Mouse (Mus musculus) limb, embryonic 10.5 days (tissue): Measurements from ENCODE around the gene Lactb. TPM values are rescaled to one million over a fixed set of nuclear protein-coding genes. Genes with fewer than 3 reads are reported as not detected.
"Not testable (repeated sequence)": the region's sequence is repeated elsewhere in the genome, so short reads cannot be mapped to it uniquely, and the experiment has no call there.

ENCODE experiments used
- DNase-seq: peaks from one replicate; pipeline ENCODE4 v3.0.0-alpha.2; 2017; ENCODE audit warnings: low spot score
- H3K27ac ChIP-seq: fragments of 300-500 bp; sonication (generic); 2 replicates; pipeline ENCODE4 v1.5.1; 2016; ENCODE audit warnings: mild to moderate bottlenecking
- H3K27me3 ChIP-seq: fragments of 300-500 bp; sonication (generic); 2 replicates; pipeline ENCODE4 v1.6.1; 2016; ENCODE audit warnings: low read depth, mild to moderate bottlenecking; ENCODE audit not compliant: poor library complexity, severe bottlenecking
- H3K36me3 ChIP-seq: fragments of 300-500 bp; sonication (generic); 2 replicates; pipeline ENCODE4 v1.6.1; 2016; ENCODE audit warnings: mild to moderate bottlenecking, moderate library complexity
- H3K4me1 ChIP-seq: fragments of 300-500 bp; sonication (generic); 2 replicates; pipeline ENCODE4 v1.6.1; 2016
- H3K4me3 ChIP-seq: fragments of 300-500 bp; sonication (generic); 2 replicates; pipeline ENCODE4 v1.5.1; 2016; ENCODE audit warnings: mild to moderate bottlenecking, moderate library complexity
- H3K9me3 ChIP-seq: fragments of 300-500 bp; sonication (generic); replicated peaks from 2 replicates; pipeline ENCODE4 v1.6.1; 2016; ENCODE audit warnings: mild to moderate bottlenecking
- WGBS: fragments of 180-500 bp; shearing (Covaris S2); methylation state at CpG from one replicate; pipeline ENCODE4 v1.1.7; 2016; 5-methylcytosine and 5-hydroxymethylcytosine counted together
- polyA plus RNA-seq: library from polyadenylated mRNA; unstranded; fragments of >200 nt; fragmentation: Nextera tagmentation; extraction: Ambion mirVana; gene quantifications from 2 replicates; pipeline ENCODE4 v1.2.1, GENCODE M21; 2016

Gene Lactb
- polyA plus RNA-seq, 1 experiment from 2014 or later = 9.3 TPM

DNA sequence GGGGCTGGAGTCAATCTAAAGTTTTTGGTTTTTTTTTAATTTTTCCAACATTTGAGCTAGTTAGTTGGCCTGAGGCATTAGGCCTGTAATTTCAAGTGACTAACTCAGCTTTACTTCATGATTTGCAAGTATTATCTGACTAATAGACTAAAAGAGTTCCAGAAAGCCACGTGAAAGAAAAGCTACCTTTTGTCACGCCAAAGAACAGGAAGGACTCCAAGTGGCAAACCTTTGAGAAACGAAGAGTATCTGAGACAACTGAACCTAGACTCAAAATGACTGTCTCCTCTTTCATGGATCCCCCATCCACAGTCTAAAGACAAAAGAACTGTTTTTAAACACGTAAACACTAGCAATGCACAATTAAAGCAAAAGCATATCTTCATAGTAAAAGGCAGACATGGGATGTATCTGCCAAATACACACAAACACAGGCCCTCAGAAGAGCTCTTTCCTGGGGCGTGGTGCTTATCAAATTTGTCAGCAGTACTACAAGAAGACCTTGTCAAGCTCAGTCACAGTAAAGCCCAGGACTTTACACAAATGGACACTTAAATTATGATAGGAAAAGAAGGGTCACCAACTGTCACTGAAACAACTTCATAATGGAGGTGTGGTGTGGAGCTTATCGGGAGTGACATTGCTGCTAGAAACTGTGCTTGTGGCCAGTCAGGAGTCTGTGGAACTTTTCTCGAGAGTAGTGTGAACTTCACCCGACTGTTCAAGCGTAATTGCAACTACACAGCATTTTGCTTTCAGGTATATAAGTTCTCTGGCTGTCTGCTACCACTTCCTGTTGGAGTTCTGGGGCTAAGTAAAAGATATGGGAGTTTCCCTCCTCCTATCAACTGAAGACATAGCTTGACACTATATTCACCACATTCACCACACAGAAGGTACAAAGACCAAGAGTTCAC is 59.2 kb downstream of the Lactb start:
- Histone ChIP-seq H3K4me1 (peaks cover 27% of the 10 kb centered on the region), H3K9me3 (no peaks in the 10 kb centered on the region), H3K4me3 (no peak overlapping the region), H3K27ac (no peak overlapping the region), H3K36me3 (peaks cover 5% of the 10 kb centered on the region; the same call in 1 of the 2 replicates), H3K27me3 (no peaks in the 10 kb centered on the region)
- WGBS = 89% methylated on average over 9 of the region's 9 CpGs
- DNase-seq = no peak

DNA sequence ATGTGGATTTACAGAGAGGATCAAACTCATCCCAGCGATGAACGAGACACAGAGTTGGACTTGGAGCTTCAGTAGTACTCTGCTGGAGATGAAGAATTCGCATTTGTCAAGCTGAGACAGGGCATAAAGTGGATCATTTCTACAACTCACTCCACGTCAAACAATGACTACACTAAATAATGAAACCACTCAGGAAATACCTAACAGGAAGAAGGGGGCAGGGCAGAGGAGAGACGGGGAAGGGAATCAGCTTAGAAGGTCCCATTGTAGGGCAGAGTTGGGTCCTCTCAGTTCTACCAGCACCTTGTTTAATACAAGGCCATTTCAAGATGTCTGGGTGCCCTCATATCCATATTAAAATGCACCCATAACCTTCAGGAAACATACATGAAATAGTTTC is 59.9 kb downstream of the Lactb start:
- Histone ChIP-seq H3K4me3 (no peak overlapping the region), H3K27ac (no peak overlapping the region), H3K27me3 (no peaks in the 10 kb centered on the region), H3K36me3 (peaks cover 5% of the 10 kb centered on the region; the same call in 1 of the 2 replicates), H3K9me3 (no peaks in the 10 kb centered on the region), H3K4me1 (peaks cover 22% of the 10 kb centered on the region)
- no peak for DNase-seq
- WGBS = 89% methylated on average over 5 of the region's 5 CpGs

DNA sequence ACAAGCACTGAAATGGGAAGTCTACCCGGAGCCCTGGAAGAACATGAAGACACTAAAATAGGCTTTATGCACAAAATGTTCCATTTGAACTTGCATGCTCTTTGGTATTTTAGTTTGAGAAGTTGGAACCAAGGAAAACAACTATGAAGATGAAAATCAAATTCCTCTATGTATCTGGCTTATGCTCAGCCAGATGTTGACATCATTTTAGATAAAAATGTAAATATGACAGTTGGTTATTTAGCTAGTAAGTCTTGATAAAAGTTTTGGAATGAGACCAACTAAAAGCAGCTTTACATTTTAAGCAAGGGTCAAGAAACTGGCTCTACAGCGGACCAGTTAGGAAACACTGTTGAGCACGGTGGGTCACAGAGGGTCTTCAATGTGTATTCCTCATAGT is 60.7 kb downstream of the Lactb start:
- H3K27me3 ChIP-seq = no peaks in the 10 kb centered on the region
- H3K4me3 ChIP-seq = no peak overlapping the region
- peaks cover 5% of the 10 kb centered on the region; the same call in 1 of the 2 replicates for H3K36me3 ChIP-seq
- DNase-seq = no peak
- H3K9me3 ChIP-seq = no peaks in the 10 kb centered on the region
- WGBS = 95% methylated on average over 3 of the region's 3 CpGs
- peaks cover 19% of the 10 kb centered on the region for H3K4me1 ChIP-seq
- H3K27ac ChIP-seq = no peak overlapping the region

DNA sequence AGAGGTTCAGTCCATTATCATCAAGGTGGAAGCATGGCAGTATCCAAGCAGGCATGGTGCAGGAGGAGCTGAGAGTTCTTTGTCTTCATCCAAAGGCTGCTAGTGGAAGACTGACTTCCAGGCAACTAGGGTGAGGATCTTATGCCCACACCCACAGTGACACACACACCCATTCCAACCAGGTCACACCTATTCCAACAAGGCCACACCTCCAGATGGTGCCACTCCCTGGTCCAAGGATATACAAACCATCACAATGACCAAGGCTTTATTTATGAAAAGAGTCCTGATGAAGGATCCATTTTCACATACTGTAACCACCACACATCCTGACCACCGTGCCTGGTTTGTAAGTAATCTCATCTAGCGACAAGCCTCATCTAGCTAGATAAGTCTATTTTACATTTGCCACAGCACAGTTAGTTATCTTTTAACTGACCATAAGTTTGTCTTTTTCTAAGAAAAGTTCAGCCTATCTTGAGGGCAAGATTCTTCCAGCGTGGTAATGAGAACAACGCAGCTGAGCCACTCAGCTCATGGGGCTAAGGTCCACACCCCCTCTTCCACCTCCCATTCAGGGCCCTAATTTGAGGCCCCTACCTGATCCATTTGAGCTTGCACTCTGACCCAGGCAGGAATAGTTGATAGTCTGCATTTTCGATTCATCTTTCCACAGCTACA is 61.9 kb downstream of the Lactb start:
- not testable (repeated sequence) for DNase-seq, H3K36me3 ChIP-seq, H3K27ac ChIP-seq, H3K9me3 ChIP-seq, H3K27me3 ChIP-seq, H3K4me3 ChIP-seq
- peaks cover 14% of the 10 kb centered on the region for H3K4me1 ChIP-seq
- WGBS = 92% methylated on average over 5 of the region's 5 CpGs

DNA sequence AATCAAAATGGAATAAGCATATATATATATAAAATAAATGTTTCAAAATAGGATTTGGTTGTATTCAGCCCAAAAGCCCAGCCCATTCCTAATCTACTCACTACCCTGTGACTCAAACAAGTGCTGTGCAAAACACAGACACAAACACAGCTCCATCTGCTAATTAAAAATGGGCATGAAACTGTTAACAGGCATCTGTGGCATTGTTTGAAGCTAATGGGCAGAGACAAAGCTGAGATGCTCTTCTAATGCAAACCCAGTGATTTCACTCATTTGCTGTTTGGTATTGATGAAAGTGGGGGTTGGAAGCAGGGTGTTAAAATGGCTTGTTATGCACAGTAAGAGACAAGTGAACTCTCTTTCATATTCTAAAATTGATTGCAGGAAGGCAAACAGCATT is 63.0 kb downstream of the Lactb start:
- H3K4me1 ChIP-seq = peaks cover 9% of the 10 kb centered on the region; the same call in 1 of the 2 replicates
- no peaks in the 10 kb centered on the region for H3K27me3 ChIP-seq
- no peak overlapping the region for H3K4me3 ChIP-seq
- no peak overlapping the region for H3K27ac ChIP-seq
- no peaks in the 10 kb centered on the region for H3K9me3 ChIP-seq
- peaks cover 5% of the 10 kb centered on the region; the same call in 1 of the 2 replicates for H3K36me3 ChIP-seq
- no peak for DNase-seq

DNA sequence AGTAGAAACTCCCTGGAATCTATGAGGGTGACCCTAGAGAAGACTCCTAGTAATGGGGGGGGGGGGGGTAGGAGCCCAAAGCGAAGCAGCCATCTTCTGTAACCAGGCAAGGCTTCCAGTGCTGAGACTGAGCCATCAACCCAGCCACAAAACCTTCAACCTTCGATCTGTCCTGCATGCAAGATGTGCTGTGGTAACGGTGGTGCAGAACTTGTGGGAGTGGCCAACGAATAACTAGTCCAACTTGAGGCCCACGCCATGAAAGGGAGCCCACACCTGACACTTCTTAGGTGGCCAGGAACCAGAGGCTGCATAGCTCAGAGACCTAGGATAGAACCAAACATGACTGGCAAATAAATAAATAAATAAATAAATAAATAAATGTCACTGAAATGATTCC is 64.6 kb downstream of the Lactb start:
- Histone ChIP-seq H3K9me3 (no peaks in the 10 kb centered on the region), H3K4me1 (peaks cover 24% of the 10 kb centered on the region), H3K27me3 (no peaks in the 10 kb centered on the region), H3K27ac (no peak overlapping the region), H3K4me3 (no peak overlapping the region), H3K36me3 (peaks cover 5% of the 10 kb centered on the region; the same call in 1 of the 2 replicates)
- WGBS = 93% methylated on average over 5 of the region's 5 CpGs
- no peak for DNase-seq

DNA sequence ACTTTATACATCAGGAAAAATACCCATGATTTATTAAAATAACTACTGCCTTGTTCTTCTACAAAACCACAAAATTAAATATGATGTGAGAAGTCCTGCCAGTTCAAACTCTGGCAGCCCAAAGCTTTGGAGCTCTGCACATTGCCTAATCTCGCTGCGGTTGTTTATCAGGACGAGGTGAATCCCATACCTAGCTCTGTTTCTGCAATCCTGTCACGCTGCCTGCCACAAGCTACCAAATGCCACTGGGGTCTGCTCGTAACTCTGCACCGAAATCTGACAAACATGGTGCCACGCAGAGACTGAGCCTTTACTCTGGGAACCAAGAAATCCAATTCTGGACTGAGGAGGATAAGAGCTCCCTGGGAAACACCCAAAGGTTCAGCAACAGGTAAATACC is 65.4 kb downstream of the Lactb start:
- Histone ChIP-seq H3K27ac (no peak overlapping the region), H3K27me3 (no peaks in the 10 kb centered on the region), H3K36me3 (peaks cover 5% of the 10 kb centered on the region; the same call in 1 of the 2 replicates), H3K4me3 (no peak overlapping the region), H3K4me1 (peaks cover 21% of the 10 kb centered on the region), H3K9me3 (no peaks in the 10 kb centered on the region)
- 83% methylated on average over 7 of the region's 7 CpGs for WGBS
- DNase-seq = no peak

DNA sequence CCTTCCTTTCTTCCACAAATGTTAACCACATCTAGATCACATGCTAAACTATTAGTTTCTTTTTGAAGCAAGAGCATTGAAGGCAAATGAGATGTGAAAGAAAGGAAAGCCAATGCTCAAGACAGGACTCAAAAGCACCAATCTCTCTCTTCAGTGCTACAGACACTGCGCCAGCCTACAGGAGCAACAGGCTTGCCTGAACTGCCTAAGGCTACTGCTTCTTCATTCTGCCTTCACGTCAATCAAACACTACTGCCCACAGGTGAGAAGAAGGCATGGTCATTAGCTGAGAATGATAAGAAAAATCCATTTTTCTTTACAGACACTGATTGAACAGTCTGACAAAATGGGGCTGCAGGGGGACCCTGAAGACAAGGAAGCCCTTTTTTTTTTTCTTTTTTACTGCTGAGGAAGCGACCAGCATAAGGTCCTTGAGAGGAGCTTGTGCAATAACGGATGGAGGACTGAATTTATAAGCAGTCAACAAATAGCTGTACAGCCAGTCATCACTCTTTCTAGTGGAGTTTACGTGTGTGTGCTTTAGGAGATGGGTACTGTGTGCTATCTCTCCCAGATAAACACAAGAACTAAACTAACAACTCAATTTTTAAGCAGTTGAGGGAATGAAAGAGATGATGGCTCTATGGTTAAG is 67.4 kb downstream of the Lactb start:
- peaks cover 3% of the 10 kb centered on the region; the same call in 1 of the 2 replicates for H3K36me3 ChIP-seq
- no peaks in the 10 kb centered on the region for H3K9me3 ChIP-seq
- no peak for DNase-seq
- peaks cover 21% of the 10 kb centered on the region for H3K4me1 ChIP-seq
- H3K27me3 ChIP-seq = no peaks in the 10 kb centered on the region
- WGBS = 89% methylated on average over 5 of the region's 5 CpGs
- no peak overlapping the region for H3K4me3 ChIP-seq
- H3K27ac ChIP-seq = no peak overlapping the region

DNA sequence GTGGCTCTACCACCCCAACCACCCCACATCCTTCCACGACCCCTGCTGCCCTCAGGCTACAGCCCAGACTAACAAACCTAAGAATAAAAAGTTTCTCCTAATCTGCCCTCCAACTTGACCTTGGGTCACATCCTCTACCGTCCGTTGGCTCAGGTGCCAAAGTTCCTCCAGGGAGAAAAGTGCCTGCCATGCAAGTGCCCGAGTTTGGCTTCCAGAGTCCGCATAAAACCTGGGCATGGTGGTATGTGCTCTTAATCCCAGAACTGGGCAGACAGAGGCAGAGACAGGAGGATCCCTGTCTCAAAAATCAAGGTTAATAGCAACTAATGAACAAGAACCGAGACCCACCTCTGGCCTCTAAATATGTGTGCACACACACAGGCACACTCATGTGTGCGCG is 68.2 kb downstream of the Lactb start:
- no peak for DNase-seq
- Histone ChIP-seq H3K27me3 (no peaks in the 10 kb centered on the region), H3K4me3 (no peak overlapping the region), H3K27ac (no peak overlapping the region), H3K9me3 (no peaks in the 10 kb centered on the region), H3K4me1 (peaks cover 21% of the 10 kb centered on the region), H3K36me3 (no peaks in the 10 kb centered on the region)
- 90% methylated on average over 8 of the region's 8 CpGs for WGBS

DNA sequence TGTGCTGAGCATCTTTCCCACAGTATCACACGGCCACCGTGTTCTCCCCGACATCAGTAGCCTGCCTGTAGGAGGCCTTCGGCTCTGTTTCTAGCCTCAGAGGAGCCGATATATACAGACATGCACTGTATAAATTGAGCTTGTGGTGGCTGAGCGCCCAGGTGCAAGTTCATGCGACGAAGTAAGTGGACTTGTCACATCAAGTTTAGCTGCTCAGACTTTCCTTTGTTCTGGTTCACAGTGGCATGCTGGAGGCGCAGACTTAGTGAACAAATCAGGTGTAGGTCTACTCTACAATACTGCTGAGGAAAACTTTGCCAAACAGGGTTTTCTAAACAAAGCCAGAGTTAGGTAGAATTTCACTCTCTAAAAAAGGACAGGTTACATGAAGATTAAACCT is 69.3 kb downstream of the Lactb start:
- WGBS = 87% methylated on average over 9 of the region's 9 CpGs

More for the DNA sequence above, 69.3 kb downstream of the Lactb start:
- H3K36me3 ChIP-seq = 0 out of 2 replicates have a peak, but pooled peaks cover 2% of the 10 kb centered on the region
- H3K4me1 ChIP-seq = peaks cover 21% of the 10 kb centered on the region
- no peaks in the 10 kb centered on the region for H3K27me3 ChIP-seq
- no peak overlapping the region for H3K4me3 ChIP-seq
- H3K9me3 ChIP-seq = no peaks in the 10 kb centered on the region
- no peak overlapping the region for H3K27ac ChIP-seq
- no peak for DNase-seq
